Mouse (Mus musculus) cerebellum, adult (tissue): ENCODE measurements around the gene Ptprn2.

Source experiments
- ATAC-seq: cut with Nextera tagmentation; 2 replicates; pipeline ENCODE4 v1.9.2; 2017; ENCODE audit warnings: mild to moderate bottlenecking, moderate library complexity, mixed read lengths; ENCODE audit not compliant: insufficient number of reproducible peaks, low FRiP score, low TSS enrichment

Gene Ptprn2

GRCm38 (mm10) chr12:117242181-117242580 is 756.7 kb downstream of the Ptprn2 start:
- no peak for ATAC-seq

- no peak for ATAC-seq
Measured at GRCm38 (mm10) chr12:117245885-117246478, 760.5 kb downstream of the Ptprn2 start.

- ATAC-seq = no peak
Measured at GRCm38 (mm10) chr12:117250465-117250864, 764.9 kb downstream of the Ptprn2 start.

- ATAC-seq = no peak
Measured at GRCm38 (mm10) chr12:117251663-117252425, 766.3 kb downstream of the Ptprn2 start.

GRCm38 (mm10) chr12:117252426-117252779 is 766.9 kb downstream of the Ptprn2 start:
- ATAC-seq = no peak

- ATAC-seq = no peak
Measured at GRCm38 (mm10) chr12:117254356-117254755, 768.8 kb downstream of the Ptprn2 start.

- no peak for ATAC-seq
Measured at GRCm38 (mm10) chr12:117255325-117255724, 769.8 kb downstream of the Ptprn2 start.

GRCm38 (mm10) chr12:117255776-117256342 is 770.3 kb downstream of the Ptprn2 start:
- ATAC-seq = no peak

GRCm38 (mm10) chr12:117256849-117257204 is 771.3 kb downstream of the Ptprn2 start:
- no peak for ATAC-seq

GRCm38 (mm10) chr12:117257205-117257920 is 771.8 kb downstream of the Ptprn2 start:
- no peak for ATAC-seq

GRCm38 (mm10) chr12:117257921-117258497 is 772.5 kb downstream of the Ptprn2 start:
- ATAC-seq = no peak

GRCm38 (mm10) chr12:117260391-117261164 is 775.1 kb downstream of the Ptprn2 start:
- ATAC-seq = no peak

- no peak for ATAC-seq
Measured at GRCm38 (mm10) chr12:117261165-117261440, 775.6 kb downstream of the Ptprn2 start.

- ATAC-seq = peak; percentile 77
Measured at GRCm38 (mm10) chr12:117262003-117262402, 776.5 kb downstream of the Ptprn2 start.

GRCm38 (mm10) chr12:117263081-117263480 is 777.6 kb downstream of the Ptprn2 start:
- peak; percentile 26; the same call in 1 of the 2 replicates for ATAC-seq

GRCm38 (mm10) chr12:117265211-117265610 is 779.7 kb downstream of the Ptprn2 start:
- ATAC-seq = no peak

GRCm38 (mm10) chr12:117268543-117269172 is 783.1 kb downstream of the Ptprn2 start:
- no peak for ATAC-seq

- ATAC-seq = no peak
Measured at GRCm38 (mm10) chr12:117269310-117269709, 783.8 kb downstream of the Ptprn2 start.

- no peak for ATAC-seq
Measured at GRCm38 (mm10) chr12:117270199-117270598, 784.7 kb downstream of the Ptprn2 start.

GRCm38 (mm10) chr12:117273166-117273565 is 787.6 kb downstream of the Ptprn2 start:
- ATAC-seq = no peak
